Mouse (Mus musculus): Measurements from ENCODE around the gene Esx1. TPM values are rescaled to one million over a fixed set of nuclear protein-coding genes. Genes with fewer than 3 reads are reported as not detected.

Gene Esx1
- total and polyA plus RNA-seq, 3 experiments = 0.17 to 2.1 (median 0.47) TPM

GRCm38 (mm10) chrX:137118097-137118746, 3.7 kb downstream of the Esx1 start:
- in situ Hi-C loops (cut with MboI; ENCODE audit: low pct_ligation_motif_present, low pct_unique_long_range_greater_than_20kb, low sequenced_read_pairs) (no loop called here), dilution Hi-C loops (cut with MboI; ENCODE audit: extremely low pct_ligation_motif_present, extremely low pct_unique_long_range_greater_than_20kb, low sequenced_read_pairs) (no loop called here)
- Histone ChIP-seq H3K27me3 (replicated peaks) (no peaks in the 10 kb centered on the region), H3K4me3 (replicated peaks in 1 of 3; ENCODE audit: low read depth in 2 of 3, low read length in 2 of 3, poor library complexity in 1 of 3) (no peak overlapping the region), H3K9ac (ENCODE audit: insufficient read depth, low read depth) (no peak overlapping the region), H3K4me2 (ENCODE audit: insufficient read depth, low read depth, poor library complexity, severe bottlenecking) (no peak overlapping the region), H3K27ac (ENCODE audit: insufficient read depth, low read depth) (no peak overlapping the region), H3K4me1 (ENCODE audit: control insufficient read depth in 1 of 2, insufficient read depth in 2 of 2) (no peaks in the 10 kb centered on the region), H3K9me3 (replicated peaks; ENCODE audit: low read length) (no peaks in the 10 kb centered on the region), H3K36me3 (replicated peaks in 1 of 2; ENCODE audit: control insufficient read depth in 1 of 2, insufficient read depth in 1 of 2, low read length in 1 of 2) (no peaks in the 10 kb centered on the region), H3K79me2 (replicated peaks; ENCODE audit: control insufficient read depth, extremely low read depth, insufficient read depth, poor library complexity, severe bottlenecking) (no peaks in the 10 kb centered on the region)
- TF ChIP-seq MXI1 (IDR thresholded peaks at IDR 0.05; ENCODE audit: low read depth, low read length) = no peak
- no peak for TF ChIP-seq NRF1 (IDR thresholded peaks at IDR 0.05; ENCODE audit: low read depth, low read length)
- TF ChIP-seq EP300 (IDR thresholded peaks at IDR 0.05; ENCODE audit: low read length) = no peak
- no peak for TF ChIP-seq MAZ (IDR thresholded peaks at IDR 0.05; ENCODE audit: low read depth, low read length)
- TF ChIP-seq SMC3 (IDR thresholded peaks at IDR 0.05; ENCODE audit: low read depth, low read length) = no peak
- no peak for TF ChIP-seq JUN (IDR thresholded peaks at IDR 0.05; ENCODE audit: insufficient read depth, low read depth, low read length)
- TF ChIP-seq ZKSCAN1 (IDR thresholded peaks at IDR 0.05; ENCODE audit: borderline replicate concordance, low read depth, low read length) = no peak
- TF ChIP-seq HCFC1 (IDR thresholded peaks at IDR 0.05; ENCODE audit: low read depth, low read length) = no peak
- no peak for TF ChIP-seq USF1 (IDR thresholded peaks at IDR 0.05; ENCODE audit: low read depth, low read length)
- no peak for TF ChIP-seq KAT2A (IDR thresholded peaks at IDR 0.05; ENCODE audit: insufficient replicate concordance, low read length)
- no peak for TF ChIP-seq TBP (conservative IDR thresholded peaks at IDR 0.05; ENCODE audit: low read depth, low read length)
- no peak for TF ChIP-seq ZC3H11A (IDR thresholded peaks at IDR 0.05; ENCODE audit: low read depth, low read length)
- TF ChIP-seq CTCF (conservative IDR thresholded peaks at IDR 0.05 in 1 of 2, IDR thresholded peaks at IDR 0.05 in 1 of 2; ENCODE audit: low read depth in 2 of 2, low read length in 2 of 2) = no peak
- no peak for TF ChIP-seq MAFK (IDR thresholded peaks at IDR 0.05; ENCODE audit: insufficient replicate concordance, low read length)
- TF ChIP-seq TCF12 (IDR thresholded peaks at IDR 0.05; ENCODE audit: low read depth, low read length) = no peak
- no peak for TF ChIP-seq IRF4 (IDR thresholded peaks at IDR 0.05; ENCODE audit: low read depth, low read length)
- no peak for DNase-seq (ENCODE audit: extremely low read depth)

- Histone ChIP-seq H3K9ac (ENCODE audit: insufficient read depth, low read depth) (no peak overlapping the region), H3K79me2 (replicated peaks; ENCODE audit: control insufficient read depth, extremely low read depth, insufficient read depth, poor library complexity, severe bottlenecking) (no peaks in the 10 kb centered on the region), H3K27ac (ENCODE audit: insufficient read depth, low read depth) (no peak overlapping the region), H3K4me3 (replicated peaks in 1 of 3; ENCODE audit: low read depth in 2 of 3, low read length in 2 of 3, poor library complexity in 1 of 3) (no peak overlapping the region), H3K36me3 (replicated peaks in 1 of 2; ENCODE audit: control insufficient read depth in 1 of 2, insufficient read depth in 1 of 2, low read length in 1 of 2) (no peaks in the 10 kb centered on the region), H3K27me3 (replicated peaks) (no peaks in the 10 kb centered on the region), H3K4me1 (ENCODE audit: control insufficient read depth in 1 of 2, insufficient read depth in 2 of 2) (no peaks in the 10 kb centered on the region), H3K4me2 (ENCODE audit: insufficient read depth, low read depth, poor library complexity, severe bottlenecking) (no peak overlapping the region), H3K9me3 (replicated peaks; ENCODE audit: low read length) (no peaks in the 10 kb centered on the region)
- DNase-seq (ENCODE audit: extremely low read depth) = no peak
- in situ Hi-C loops (cut with MboI; ENCODE audit: low pct_ligation_motif_present, low pct_unique_long_range_greater_than_20kb, low sequenced_read_pairs) (no loop called here), dilution Hi-C loops (cut with MboI; ENCODE audit: extremely low pct_ligation_motif_present, extremely low pct_unique_long_range_greater_than_20kb, low sequenced_read_pairs) (no loop called here)
- TF ChIP-seq NRF1 (IDR thresholded peaks at IDR 0.05; ENCODE audit: low read depth, low read length) = no peak
- TF ChIP-seq SMC3 (IDR thresholded peaks at IDR 0.05; ENCODE audit: low read depth, low read length) = no peak
- TF ChIP-seq TCF12 (IDR thresholded peaks at IDR 0.05; ENCODE audit: low read depth, low read length) = no peak
- TF ChIP-seq MAFK (IDR thresholded peaks at IDR 0.05; ENCODE audit: insufficient replicate concordance, low read length) = no peak
- no peak for TF ChIP-seq MYC (IDR thresholded peaks at IDR 0.05; ENCODE audit: low read depth, low read length)
- TF ChIP-seq POLR2A (IDR thresholded peaks at IDR 0.05; ENCODE audit: low read depth, low read length) = no peak
Observed at GRCm38 (mm10) chrX:137106498-137106897, 15.4 kb downstream of the Esx1 start.

Data from CH12.LX (cell line).